Mouse (Mus musculus) CH12.LX (cell line): ENCODE results near the gene Zfp184. TPM values are rescaled to one million over a fixed set of nuclear protein-coding genes. Genes with fewer than 3 reads are reported as not detected.

ENCODE experiments used
- DNase-seq: peaks from one replicate; pipeline ENCODE4 v3.0.0-alpha.2; 2013; ENCODE audit errors: extremely low read depth
- H3K27ac ChIP-seq: 2 replicates; pipeline ENCODE4 v1.5.1; 2012; ENCODE audit warnings: low read depth, mild to moderate bottlenecking, control low read depth, moderate library complexity; ENCODE audit not compliant: insufficient read depth
- H3K27me3 ChIP-seq: replicated peaks from 2 replicates; pipeline ENCODE3; 2012; ENCODE audit warnings: inconsistent platforms
- H3K36me3 ChIP-seq, 2 experiments: replicated peaks in 1 of 2; 2 replicates each; pipeline versions ENCODE3 to v1.6.1; 2012; ENCODE audit warnings: inconsistent platforms in 1 of 2, low read length in 1 of 2, mild to moderate bottlenecking in 1 of 2, mixed read lengths in 1 of 2, moderate library complexity in 1 of 2; ENCODE audit not compliant: control insufficient read depth in 1 of 2, insufficient read depth in 1 of 2
- H3K4me1 ChIP-seq, 2 experiments: 2 replicates each; pipeline ENCODE4 v1.6.1; 2012; ENCODE audit warnings: inconsistent platforms in 1 of 2, moderate library complexity in 1 of 2; ENCODE audit not compliant: insufficient read depth in 2 of 2, control insufficient read depth in 1 of 2
- H3K4me2 ChIP-seq: 2 replicates; pipeline ENCODE4 v1.6.1; 2012; ENCODE audit warnings: low read depth, mild to moderate bottlenecking, control low read depth; ENCODE audit not compliant: poor library complexity, insufficient read depth, severe bottlenecking
- H3K4me3 ChIP-seq, 3 experiments: fragments of 150-350 bp in 1 of 3; sonication (generic) in 1 of 3; replicated peaks in 1 of 3; 2 replicates each; pipeline versions ENCODE3 to v1.5.1; 2011 to 2012; ENCODE audit warnings: low read depth in 2 of 3, low read length in 2 of 3, mild to moderate bottlenecking in 2 of 3, moderate library complexity in 2 of 3, control low read depth in 1 of 3, improper control_type of control experiment in 1 of 3, inconsistent platforms in 1 of 3, mixed read lengths in 1 of 3; ENCODE audit not compliant: poor library complexity in 1 of 3
- H3K79me2 ChIP-seq: replicated peaks from 2 replicates; pipeline ENCODE4 v1.6.1; 2012; ENCODE audit warnings: mild to moderate bottlenecking, moderate library complexity; ENCODE audit not compliant: control insufficient read depth, poor library complexity, insufficient read depth, severe bottlenecking; ENCODE audit errors: extremely low read depth
- H3K9ac ChIP-seq: 2 replicates; pipeline ENCODE4 v1.6.1; 2012; ENCODE audit warnings: low read depth, mild to moderate bottlenecking, control low read depth, moderate library complexity; ENCODE audit not compliant: insufficient read depth
- H3K9me3 ChIP-seq: replicated peaks from 2 replicates; pipeline ENCODE3; 2012; ENCODE audit warnings: low read length, inconsistent platforms, mixed read lengths
- CHD1 ChIP-seq: IDR thresholded peaks from 2 replicates; pipeline ENCODE4 v1.6.1; 2012; ENCODE audit warnings: low read depth, low read length, improper control_type of control experiment, inconsistent platforms
- CHD2 ChIP-seq: IDR thresholded peaks from 2 replicates; pipeline ENCODE4 v1.6.1; 2011; ENCODE audit warnings: low read length, improper control_type of control experiment
- E2F4 ChIP-seq: IDR thresholded peaks from 2 replicates; pipeline ENCODE4 v1.6.1; 2011; ENCODE audit warnings: low read depth, low read length, improper control_type of control experiment; ENCODE audit not compliant: insufficient replicate concordance
- ELF1 ChIP-seq: IDR thresholded peaks from 2 replicates; pipeline ENCODE4 v1.6.1; 2014; ENCODE audit warnings: low read depth, mild to moderate bottlenecking, inconsistent platforms, low read length, improper control_type of control experiment
- EP300 ChIP-seq: IDR thresholded peaks from 2 replicates; pipeline ENCODE4 v1.6.1; 2011; ENCODE audit warnings: low read length, improper control_type of control experiment
- ETS1 ChIP-seq: conservative IDR thresholded peaks from 2 replicates; pipeline ENCODE4 v1.6.1; 2012; ENCODE audit warnings: low read depth, mild to moderate bottlenecking, inconsistent platforms, low read length, improper control_type of control experiment, moderate library complexity
- HCFC1 ChIP-seq: IDR thresholded peaks from 2 replicates; pipeline ENCODE4 v1.6.1; 2012; ENCODE audit warnings: low read depth, mild to moderate bottlenecking, inconsistent platforms, low read length, improper control_type of control experiment
- IRF4 ChIP-seq: IDR thresholded peaks from 2 replicates; pipeline ENCODE4 v1.6.1; 2014; ENCODE audit warnings: low read depth, mild to moderate bottlenecking, inconsistent platforms, low read length, improper control_type of control experiment
- JUND ChIP-seq: conservative IDR thresholded peaks from 2 replicates; pipeline ENCODE4 v1.6.1; 2011; ENCODE audit warnings: low read depth, low read length, improper control_type of control experiment
- KAT2A ChIP-seq: IDR thresholded peaks from 2 replicates; pipeline ENCODE4 v1.6.1; 2012; ENCODE audit warnings: low read length, improper control_type of control experiment, inconsistent platforms; ENCODE audit not compliant: insufficient replicate concordance
- MAFK ChIP-seq: IDR thresholded peaks from 2 replicates; pipeline ENCODE4 v1.6.1; 2011; ENCODE audit warnings: low read length, improper control_type of control experiment; ENCODE audit not compliant: insufficient replicate concordance
- MAX ChIP-seq: IDR thresholded peaks from 2 replicates; pipeline ENCODE4 v1.6.1; 2011; ENCODE audit warnings: low read length, improper control_type of control experiment
- MEF2A ChIP-seq: IDR thresholded peaks from 2 replicates; pipeline ENCODE4 v1.6.1; 2014; ENCODE audit warnings: low read depth, mild to moderate bottlenecking, inconsistent platforms, low read length, improper control_type of control experiment, borderline replicate concordance
- MYC ChIP-seq: IDR thresholded peaks from 2 replicates; pipeline ENCODE4 v1.6.1; 2011; ENCODE audit warnings: low read depth, mild to moderate bottlenecking, improper control_type of control experiment, low read length
- NELFE ChIP-seq: IDR thresholded peaks from 2 replicates; pipeline ENCODE4 v1.6.1; 2011; ENCODE audit warnings: low read depth, low read length, improper control_type of control experiment
- NRF1 ChIP-seq: IDR thresholded peaks from 2 replicates; pipeline ENCODE4 v1.6.1; 2014; ENCODE audit warnings: low read depth, mild to moderate bottlenecking, inconsistent platforms, low read length, improper control_type of control experiment, moderate library complexity
- POLR2AphosphoS2 ChIP-seq: IDR thresholded peaks from 2 replicates; pipeline ENCODE4 v1.6.1; 2011; ENCODE audit warnings: low read depth, low read length, improper control_type of control experiment
- TBP ChIP-seq: conservative IDR thresholded peaks from 2 replicates; pipeline ENCODE4 v1.6.1; 2011; ENCODE audit warnings: low read depth, low read length, improper control_type of control experiment
- TCF12 ChIP-seq: IDR thresholded peaks from 2 replicates; pipeline ENCODE4 v1.6.1; 2014; ENCODE audit warnings: low read depth, mild to moderate bottlenecking, inconsistent platforms, low read length, improper control_type of control experiment
- UBTF ChIP-seq: IDR thresholded peaks from 2 replicates; pipeline ENCODE4 v1.6.1; 2012; ENCODE audit warnings: low read depth, mild to moderate bottlenecking, inconsistent platforms, low read length, improper control_type of control experiment, moderate library complexity
- ZMIZ1 ChIP-seq: IDR thresholded peaks from 2 replicates; pipeline ENCODE4 v1.6.1; 2012; ENCODE audit warnings: low read depth, mild to moderate bottlenecking, inconsistent platforms, low read length, improper control_type of control experiment
- dilution Hi-C: fragments of 300-500 bp; cut with MboI; formaldehyde crosslinking; loops from 2 replicates; pipeline ENCODE4 v1.14.3; 2020; ENCODE audit warnings: low sequenced_read_pairs; ENCODE audit not compliant: extremely low pct_unique_long_range_greater_than_20kb, extremely low pct_ligation_motif_present
- in situ Hi-C: fragments of 300-500 bp; cut with MboI; formaldehyde crosslinking; loops from 3 replicates; pipeline ENCODE4 v1.14.3; 2019; ENCODE audit warnings: low sequenced_read_pairs, low pct_ligation_motif_present, low pct_unique_long_range_greater_than_20kb, mixed read lengths
- polyA plus RNA-seq: library from polyadenylated mRNA; unstranded; fragments of >175 nt; gene quantifications from 2 replicates; pipeline ENCODE4 v1.2.1, GENCODE M21; 2012; ENCODE audit warnings: low read depth; ENCODE audit not compliant: insufficient read length
- total RNA-seq, 2 experiments: library from RNA; depleted of rRNA; stranded (reverse); fragments of 300-350 nt in 1 of 2; fragments of >200 nt in 1 of 2; gene quantifications; 2 replicates each; pipeline ENCODE4 v1.2.3; 2012 to 2014

Gene Zfp184
- total and polyA plus RNA-seq, 3 experiments: 0.79 to 3.1 (median 2.0) TPM

DNA sequence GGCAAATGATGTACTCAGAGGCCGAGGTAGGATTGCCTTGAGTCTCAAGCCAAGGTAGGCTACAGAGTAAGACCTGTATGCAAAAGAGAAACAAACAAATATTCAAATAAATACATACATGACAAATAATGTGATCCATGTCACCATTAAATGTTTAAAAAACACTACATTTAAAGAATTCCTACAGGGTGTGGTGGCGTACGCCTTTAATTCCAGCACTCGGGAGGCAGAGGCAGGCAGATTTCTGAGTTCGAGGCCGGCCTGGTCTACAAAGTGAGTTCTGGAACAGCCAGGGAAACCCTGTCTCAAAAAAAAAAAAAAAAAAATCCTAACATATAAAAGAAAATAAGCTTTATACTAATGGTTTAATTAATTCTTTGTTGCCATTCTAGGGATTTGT, 13.2 kb upstream of the Zfp184 start:
- Histone ChIP-seq H3K36me3 (no peaks in the 10 kb centered on the region), H3K9me3 (no peaks in the 10 kb centered on the region), H3K27ac (no peak overlapping the region), H3K9ac (no peak overlapping the region), H3K27me3 (no peaks in the 10 kb centered on the region), H3K79me2 (no peaks in the 10 kb centered on the region), H3K4me1 (peaks cover 0 to 13% of the 10 kb centered on the region in 2 experiments; a peak in 2 of 4 replicates), H3K4me3 (no peak overlapping the region), H3K4me2 (no peak overlapping the region)
- no peak for TF ChIP-seq CHD2
- TF ChIP-seq TBP: peak; percentile 77
- no peak for DNase-seq
- in situ Hi-C loops (loop anchor here (25.0 kb wide), 3 partner anchors 219 to 1581 kb away; partner anchors contain the start of genes Hist1h2ai, Hist1h2bl, Hist1h2bm and Hist1h3h), dilution Hi-C loops (no loop called here)

DNA sequence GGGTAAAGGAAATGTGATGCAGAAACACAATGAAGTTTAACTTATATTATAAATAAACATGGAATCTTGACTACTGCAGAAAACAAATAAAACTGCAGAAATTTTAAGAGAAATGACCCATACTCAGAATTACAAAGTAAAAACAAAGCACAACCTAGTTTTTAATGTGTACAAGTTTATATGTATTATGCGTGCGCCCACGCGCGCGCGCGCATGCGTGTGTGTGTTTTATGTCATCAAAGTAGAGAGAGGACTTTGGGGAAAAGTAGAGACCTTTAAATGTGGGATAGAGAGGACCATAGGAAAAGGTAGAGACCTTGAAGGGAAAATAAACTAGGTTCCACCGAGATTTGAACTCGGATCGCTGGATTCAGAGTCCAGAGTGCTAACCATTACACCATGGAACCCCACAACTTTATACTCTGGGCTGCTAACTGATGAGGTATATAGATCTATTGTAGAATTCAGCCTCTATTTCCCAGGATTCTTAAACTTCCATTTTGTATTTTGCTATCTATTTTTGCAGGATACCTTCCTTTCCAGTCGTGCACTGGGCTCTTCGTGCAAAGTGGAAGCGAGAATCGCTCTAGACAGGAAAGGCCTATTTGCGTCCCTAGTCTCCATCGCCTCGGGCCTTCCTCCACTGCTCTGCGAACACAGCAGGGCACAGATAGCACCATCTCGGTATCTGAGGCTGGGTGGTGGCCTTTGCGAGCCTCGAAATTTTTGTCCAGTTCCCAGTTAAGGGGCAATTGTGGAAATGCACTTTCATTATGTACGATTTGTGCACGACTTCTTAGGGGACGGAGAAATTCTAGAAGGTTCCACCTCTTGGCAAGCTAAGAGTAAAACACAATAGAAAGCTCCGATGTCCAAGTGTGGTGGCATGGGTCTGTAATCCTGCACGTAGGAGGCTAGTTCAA, 11.0 kb upstream of the Zfp184 start:
- Histone ChIP-seq H3K4me1 (peaks cover 0 to 19% of the 10 kb centered on the region in 2 experiments; a peak in 2 of 4 replicates), H3K4me3 (peak overlapping the region; percentile 38 to 62 (median 54)), H3K27me3 (peaks cover 2% of the 10 kb centered on the region), H3K36me3 (no peaks in the 10 kb centered on the region), H3K79me2 (no peaks in the 10 kb centered on the region), H3K4me2 (peak overlapping the region; percentile 91), H3K9ac (peak overlapping the region; percentile 63), H3K9me3 (no peaks in the 10 kb centered on the region), H3K27ac (peak overlapping the region; percentile 48; the same call in 1 of the 2 replicates)
- TF ChIP-seq ETS1: no peak
- TF ChIP-seq MAX: no peak; the same call in 1 of the 2 replicates
- no peak for TF ChIP-seq MEF2A
- TF ChIP-seq TBP: peak; percentile 100
- TF ChIP-seq MAFK: peak; percentile 95
- TF ChIP-seq ELF1: peak; percentile 89
- no peak for TF ChIP-seq POLR2AphosphoS2
- peak; percentile 73 for TF ChIP-seq NRF1
- TF ChIP-seq NELFE: no peak
- TF ChIP-seq HCFC1: no peak
- peak; percentile 83 for TF ChIP-seq E2F4
- TF ChIP-seq CHD2: no peak
- 0 out of 2 replicates have a peak, but pooled peaks have one; percentile 55 for TF ChIP-seq KAT2A
- TF ChIP-seq UBTF: peak; percentile 94
- TF ChIP-seq ZMIZ1: no peak
- TF ChIP-seq CHD1: no peak
- 0 out of 2 replicates have a peak, but pooled peaks have one; percentile 25 for TF ChIP-seq IRF4
- TF ChIP-seq EP300: no peak
- peak; percentile 12; the same call in 1 of the 2 replicates for TF ChIP-seq MYC
- 0 out of 2 replicates have a peak, but pooled peaks have one; percentile 18 for TF ChIP-seq TCF12
- TF ChIP-seq JUND: no peak
- dilution Hi-C loops: no loop called here
- in situ Hi-C loops: loop anchor here (25.0 kb wide), 3 partner anchors 222 to 1578 kb away; partner anchors contain the start of genes Hist1h2ai, Hist1h2bl, Hist1h2bm and Hist1h3h
- peak; percentile 81 for DNase-seq
